ENCODE assay signal across 13 mouse cellular contexts in genomic region chr6:99388023-99388422, GRCm38 (mm10).
A peak's percentile ranks its signal among the peaks of the same experiment; 100 is the strongest.
DNase-seq lines count a peak whose midpoint lies in the region; ATAC-seq lines count a peak whose summit lies in the region.
"Had no signal": no experiment of that assay in that cellular context is flagged by ENCODE, and none has a peak within 500 bp of the region (broad histone marks: within the 10 kb centered on the region; RNA-seq: fewer than 3 reads in every experiment).

No protein-coding gene starts in this region.

- H3K4me2 ChIP-seq in embryonic facial prominence, embryonic 15.5 days (replicated peaks) = no peak overlapping the region
- H3K4me2 ChIP-seq in liver, embryonic 12.5 days = no peak overlapping the region
- H3K4me2 ChIP-seq in liver, embryonic 11.5 days = no peak overlapping the region

- ATAC-seq in embryonic facial prominence, embryonic 15.5 days (ENCODE audit: insufficient number of reproducible peaks, low FRiP score, low TSS enrichment, low read depth) = no peak
- ATAC-seq in liver, embryonic 12.5 days = no peak; the same call in 1 of the 2 replicates
- no peak for ATAC-seq in liver, embryonic 11.5 days (replicated peaks; ENCODE audit: low FRiP score)
- ATAC-seq in inflammation-experienced regulatory T-cells, adult 6 months = peak; percentile 21

- H3K9me3 ChIP-seq in embryonic facial prominence, embryonic 15.5 days (replicated peaks) = no peaks in the 10 kb centered on the region
- H3K9me3 ChIP-seq in embryonic facial prominence, embryonic 10.5 days = no peaks in the 10 kb centered on the region
- H3K9me3 ChIP-seq in liver, embryonic 12.5 days (replicated peaks) = no peaks in the 10 kb centered on the region
- H3K9me3 ChIP-seq in liver, embryonic 11.5 days (ENCODE audit: control insufficient read depth, low read length) = no peaks in the 10 kb centered on the region
- H3K9me3 ChIP-seq: limb, embryonic 10.5 days had no signal

- no peak for DNase-seq in embryonic facial prominence, embryonic 10.5 days (ENCODE audit: low spot score)
- no peak for DNase-seq in liver, embryonic 11.5 days (ENCODE audit: low spot score)
- DNase-seq in thymus, postnatal 10 days (ENCODE audit: low spot score in 2 of 2) = peak; percentile 45 to 51
- no peak for DNase-seq in gastrocnemius, postnatal 4 days (ENCODE audit: low spot score in 2 of 2)
- DNase-seq in heart, postnatal 10 days = no peak
- DNase-seq: adrenal gland, postnatal 25 days; cerebellum, adult 18-20 months; right cerebral cortex, postnatal 14 days had no signal

- H3K4me3 ChIP-seq in embryonic facial prominence, embryonic 15.5 days (replicated peaks) = no peak overlapping the region
- no peak overlapping the region for H3K4me3 ChIP-seq in embryonic facial prominence, embryonic 10.5 days
- no peak overlapping the region for H3K4me3 ChIP-seq in liver, embryonic 12.5 days
- no peak overlapping the region for H3K4me3 ChIP-seq in liver, embryonic 11.5 days (ENCODE audit: low read depth, low read length)
- H3K4me3 ChIP-seq: erythroblast, embryonic 14.5 days; limb, embryonic 10.5 days had no signal

- no peak overlapping the region for H3K9ac ChIP-seq in embryonic facial prominence, embryonic 15.5 days
- no peak overlapping the region for H3K9ac ChIP-seq in liver, embryonic 12.5 days
- H3K9ac ChIP-seq in liver, embryonic 11.5 days (ENCODE audit: low read depth, low read length) = no peak overlapping the region

- no peaks in the 10 kb centered on the region for H3K36me3 ChIP-seq in embryonic facial prominence, embryonic 15.5 days
- peaks cover 13% of the 10 kb centered on the region for H3K36me3 ChIP-seq in embryonic facial prominence, embryonic 10.5 days (replicated peaks)
- H3K36me3 ChIP-seq in liver, embryonic 12.5 days = no peaks in the 10 kb centered on the region; the same call in 1 of the 2 replicates
- no peaks in the 10 kb centered on the region for H3K36me3 ChIP-seq in liver, embryonic 11.5 days (ENCODE audit: control insufficient read depth, insufficient read depth, low read length)
- H3K36me3 ChIP-seq: limb, embryonic 10.5 days had no signal

- intact Hi-C loops in heart, postnatal 10 days (cut with DNase I) = loop anchor here (5.0 kb wide), 1 partner anchor 134 kb away; the partner anchor contains the start of gene Foxp1

- H3K27me3 ChIP-seq in embryonic facial prominence, embryonic 15.5 days = no peaks in the 10 kb centered on the region
- H3K27me3 ChIP-seq in embryonic facial prominence, embryonic 10.5 days (replicated peaks; ENCODE audit: low read depth, poor library complexity, severe bottlenecking) = no peaks in the 10 kb centered on the region; the same call in 1 of the 2 replicates
- no peaks in the 10 kb centered on the region for H3K27me3 ChIP-seq in liver, embryonic 12.5 days (replicated peaks)
- H3K27me3 ChIP-seq in liver, embryonic 11.5 days (replicated peaks; ENCODE audit: control insufficient read depth, insufficient read depth, low read length) = no peaks in the 10 kb centered on the region

- peaks cover 27% of the 10 kb centered on the region for H3K4me1 ChIP-seq in embryonic facial prominence, embryonic 15.5 days
- peaks cover 38% of the 10 kb centered on the region for H3K4me1 ChIP-seq in embryonic facial prominence, embryonic 10.5 days
- H3K4me1 ChIP-seq in liver, embryonic 12.5 days = peaks cover 31% of the 10 kb centered on the region
- H3K4me1 ChIP-seq in liver, embryonic 11.5 days (replicated peaks; ENCODE audit: control insufficient read depth, insufficient read depth, low read length) = peaks cover 12% of the 10 kb centered on the region

- 76% methylated on average over 5 of the region's 5 CpGs for WGBS in embryonic facial prominence, embryonic 15.5 days
- 86% methylated on average over 5 of the region's 5 CpGs for WGBS in embryonic facial prominence, embryonic 10.5 days
- WGBS in liver, embryonic 12.5 days (ENCODE audit: insufficient replicate concordance) = 49% methylated on average over 5 of the region's 5 CpGs
- 67% methylated on average over 5 of the region's 5 CpGs for WGBS in liver, embryonic 11.5 days

- 0 out of 2 replicates have a peak overlapping the region, but pooled peaks have one; percentile 82 for H3K27ac ChIP-seq in embryonic facial prominence, embryonic 15.5 days (replicated peaks)
- no peak overlapping the region for H3K27ac ChIP-seq in embryonic facial prominence, embryonic 10.5 days (replicated peaks)
- H3K27ac ChIP-seq in liver, embryonic 12.5 days = 0 out of 2 replicates have a peak overlapping the region, but pooled peaks have one; percentile 36
- H3K27ac ChIP-seq in liver, embryonic 11.5 days (ENCODE audit: low read depth, low read length) = no peak overlapping the region

Comparison
In these comparisons a context has a peak if more than half of its experiments do, and no peak if none do; other contexts are left out.
1. H3K27ac ChIP-seq: peak in embryonic facial prominence, embryonic 15.5 days (single experiment) and liver, embryonic 12.5 days (single experiment); none in embryonic facial prominence, embryonic 10.5 days (single experiment) and liver, embryonic 11.5 days (single experiment).
2. DNase-seq: peak in thymus, postnatal 10 days (2 of 2); none in embryonic facial prominence, embryonic 10.5 days (single experiment), liver, embryonic 11.5 days (single experiment), gastrocnemius, postnatal 4 days (0 of 2) and heart, postnatal 10 days (0 of 2).